Mouse (Mus musculus): ENCODE results near the gene Acsl3.

Acsl3 gene

GRCm38 (mm10) chr1:78664326-78664725, 6.7 kb downstream of the Acsl3 start:
- no peak for TF ChIP-seq NANOG (IDR thresholded peaks at IDR 0.05; ENCODE audit: borderline replicate concordance, low read length)
- no peak for TF ChIP-seq CTCF (conservative IDR thresholded peaks at IDR 0.05; ENCODE audit: low read length)
- TF ChIP-seq POU5F1 (IDR thresholded peaks at IDR 0.05; ENCODE audit: borderline replicate concordance, low read length), result no peak
- no peak overlapping the region for H3K4me3 ChIP-seq (replicated peaks; ENCODE audit: low read length)
- H3K36me3 ChIP-seq (ENCODE audit: insufficient read depth, low read length), result peaks cover 55% of the 10 kb centered on the region
- no peaks in the 10 kb centered on the region for H3K27me3 ChIP-seq (ENCODE audit: insufficient read depth, low read length)
- H3K4me1 ChIP-seq (replicated peaks; ENCODE audit: low read depth, low read length), result peaks cover 33% of the 10 kb centered on the region
- H3K9me3 ChIP-seq (ENCODE audit: low read length), result no peaks in the 10 kb centered on the region

GRCm38 (mm10) chr1:78665954-78666499, 8.4 kb downstream of the Acsl3 start:
- Histone ChIP-seq H3K4me3 (replicated peaks; ENCODE audit: low read length) (no peak overlapping the region), H3K4me1 (replicated peaks; ENCODE audit: low read depth, low read length) (peaks cover 18% of the 10 kb centered on the region), H3K36me3 (ENCODE audit: insufficient read depth, low read length) (peaks cover 55% of the 10 kb centered on the region), H3K27me3 (ENCODE audit: insufficient read depth, low read length) (no peaks in the 10 kb centered on the region), H3K9me3 (ENCODE audit: low read length) (no peaks in the 10 kb centered on the region)
- TF ChIP-seq NANOG (IDR thresholded peaks at IDR 0.05; ENCODE audit: borderline replicate concordance, low read length) (no peak), POU5F1 (IDR thresholded peaks at IDR 0.05; ENCODE audit: borderline replicate concordance, low read length) (no peak), CTCF (conservative IDR thresholded peaks at IDR 0.05; ENCODE audit: low read length) (no peak)

- no peak for TF ChIP-seq NANOG (IDR thresholded peaks at IDR 0.05; ENCODE audit: borderline replicate concordance, low read length)
- TF ChIP-seq CTCF (conservative IDR thresholded peaks at IDR 0.05; ENCODE audit: low read length), result no peak
- TF ChIP-seq POU5F1 (IDR thresholded peaks at IDR 0.05; ENCODE audit: borderline replicate concordance, low read length), result no peak
- Histone ChIP-seq H3K9me3 (ENCODE audit: low read length) (no peaks in the 10 kb centered on the region), H3K4me1 (replicated peaks; ENCODE audit: low read depth, low read length) (peaks cover 12% of the 10 kb centered on the region), H3K4me3 (replicated peaks; ENCODE audit: low read length) (no peak overlapping the region), H3K27me3 (ENCODE audit: insufficient read depth, low read length) (no peaks in the 10 kb centered on the region), H3K36me3 (ENCODE audit: insufficient read depth, low read length) (peaks cover 55% of the 10 kb centered on the region)
Observed at GRCm38 (mm10) chr1:78666585-78666984, 9.0 kb downstream of the Acsl3 start.

- peaks cover 8% of the 10 kb centered on the region for H3K36me3 ChIP-seq (ENCODE audit: insufficient read depth, low read length)
- no peak overlapping the region for H3K4me3 ChIP-seq (replicated peaks; ENCODE audit: low read length)
- no peaks in the 10 kb centered on the region for H3K4me1 ChIP-seq (replicated peaks; ENCODE audit: low read depth, low read length)
Observed at GRCm38 (mm10) chr1:78682291-78682690, 24.7 kb downstream of the Acsl3 start.

GRCm38 (mm10) chr1:78684128-78684527, 26.5 kb downstream of the Acsl3 start:
- H3K9me3 ChIP-seq (ENCODE audit: low read length), result no peaks in the 10 kb centered on the region
- H3K27me3 ChIP-seq (ENCODE audit: insufficient read depth, low read length), result no peaks in the 10 kb centered on the region
- H3K36me3 ChIP-seq (ENCODE audit: insufficient read depth, low read length), result peaks cover 16% of the 10 kb centered on the region
- no peak overlapping the region for H3K4me3 ChIP-seq (replicated peaks; ENCODE audit: low read length)
- H3K4me1 ChIP-seq (replicated peaks; ENCODE audit: low read depth, low read length), result no peaks in the 10 kb centered on the region
- no peak for TF ChIP-seq NANOG (IDR thresholded peaks at IDR 0.05; ENCODE audit: borderline replicate concordance, low read length)
- TF ChIP-seq CTCF (conservative IDR thresholded peaks at IDR 0.05; ENCODE audit: low read length), result no peak
- no peak for TF ChIP-seq POU5F1 (IDR thresholded peaks at IDR 0.05; ENCODE audit: borderline replicate concordance, low read length)

More at GRCm38 (mm10) chr1:78682291-78682690, 24.7 kb downstream of the Acsl3 start:
- no peak for TF ChIP-seq POU5F1 (IDR thresholded peaks at IDR 0.05; ENCODE audit: borderline replicate concordance, low read length)
- TF ChIP-seq NANOG (IDR thresholded peaks at IDR 0.05; ENCODE audit: borderline replicate concordance, low read length), result no peak
- no peaks in the 10 kb centered on the region for H3K9me3 ChIP-seq (ENCODE audit: low read length)
- no peaks in the 10 kb centered on the region for H3K27me3 ChIP-seq (ENCODE audit: insufficient read depth, low read length)

GRCm38 (mm10) chr1:78686872-78687271, 29.2 kb downstream of the Acsl3 start:
- Histone ChIP-seq H3K4me1 (replicated peaks; ENCODE audit: low read depth, low read length) (no peaks in the 10 kb centered on the region), H3K36me3 (ENCODE audit: insufficient read depth, low read length) (peaks cover 32% of the 10 kb centered on the region)
- TF ChIP-seq NANOG (IDR thresholded peaks at IDR 0.05; ENCODE audit: borderline replicate concordance, low read length), result no peak
- no peak for TF ChIP-seq POU5F1 (IDR thresholded peaks at IDR 0.05; ENCODE audit: borderline replicate concordance, low read length)
- 0 out of 2 replicates have a peak, but pooled peaks have one; percentile 14 for TF ChIP-seq CTCF (conservative IDR thresholded peaks at IDR 0.05; ENCODE audit: low read length)

GRCm38 (mm10) chr1:78688149-78688548, 30.5 kb downstream of the Acsl3 start:
- TF ChIP-seq NANOG (IDR thresholded peaks at IDR 0.05; ENCODE audit: borderline replicate concordance, low read length), result no peak
- no peaks in the 10 kb centered on the region for H3K9me3 ChIP-seq (ENCODE audit: low read length)
- H3K27me3 ChIP-seq (ENCODE audit: insufficient read depth, low read length), result no peaks in the 10 kb centered on the region
- H3K36me3 ChIP-seq (ENCODE audit: insufficient read depth, low read length), result peaks cover 39% of the 10 kb centered on the region
- no peaks in the 10 kb centered on the region for H3K4me1 ChIP-seq (replicated peaks; ENCODE audit: low read depth, low read length)
- no peak overlapping the region for H3K4me3 ChIP-seq (replicated peaks; ENCODE audit: low read length)

More at GRCm38 (mm10) chr1:78686872-78687271, 29.2 kb downstream of the Acsl3 start:
- Histone ChIP-seq H3K4me3 (replicated peaks; ENCODE audit: low read length) (no peak overlapping the region), H3K27me3 (ENCODE audit: insufficient read depth, low read length) (no peaks in the 10 kb centered on the region), H3K9me3 (ENCODE audit: low read length) (no peaks in the 10 kb centered on the region)

GRCm38 (mm10) chr1:78694503-78695258, 37.1 kb downstream of the Acsl3 start:
- H3K36me3 ChIP-seq (ENCODE audit: insufficient read depth, low read length), result peaks cover 88% of the 10 kb centered on the region
- TF ChIP-seq POU5F1 (IDR thresholded peaks at IDR 0.05; ENCODE audit: borderline replicate concordance, low read length) (no peak), CTCF (conservative IDR thresholded peaks at IDR 0.05; ENCODE audit: low read length) (no peak), NANOG (IDR thresholded peaks at IDR 0.05; ENCODE audit: borderline replicate concordance, low read length) (no peak)
- no peaks in the 10 kb centered on the region; the same call in 1 of the 2 replicates for H3K4me1 ChIP-seq (replicated peaks; ENCODE audit: low read depth, low read length)
- H3K4me3 ChIP-seq (replicated peaks; ENCODE audit: low read length), result no peak overlapping the region
- no peaks in the 10 kb centered on the region for H3K9me3 ChIP-seq (ENCODE audit: low read length)
- no peaks in the 10 kb centered on the region for H3K27me3 ChIP-seq (ENCODE audit: insufficient read depth, low read length)

Measured in E14TG2a.4 (cell line).